Mouse (Mus musculus): ENCODE measurements around the gene Slc7a14.
"Not testable (repeated sequence)": the region's sequence is repeated elsewhere in the genome, so short reads cannot be mapped to it uniquely, and the experiment has no call there.

Slc7a14 gene

DNA sequence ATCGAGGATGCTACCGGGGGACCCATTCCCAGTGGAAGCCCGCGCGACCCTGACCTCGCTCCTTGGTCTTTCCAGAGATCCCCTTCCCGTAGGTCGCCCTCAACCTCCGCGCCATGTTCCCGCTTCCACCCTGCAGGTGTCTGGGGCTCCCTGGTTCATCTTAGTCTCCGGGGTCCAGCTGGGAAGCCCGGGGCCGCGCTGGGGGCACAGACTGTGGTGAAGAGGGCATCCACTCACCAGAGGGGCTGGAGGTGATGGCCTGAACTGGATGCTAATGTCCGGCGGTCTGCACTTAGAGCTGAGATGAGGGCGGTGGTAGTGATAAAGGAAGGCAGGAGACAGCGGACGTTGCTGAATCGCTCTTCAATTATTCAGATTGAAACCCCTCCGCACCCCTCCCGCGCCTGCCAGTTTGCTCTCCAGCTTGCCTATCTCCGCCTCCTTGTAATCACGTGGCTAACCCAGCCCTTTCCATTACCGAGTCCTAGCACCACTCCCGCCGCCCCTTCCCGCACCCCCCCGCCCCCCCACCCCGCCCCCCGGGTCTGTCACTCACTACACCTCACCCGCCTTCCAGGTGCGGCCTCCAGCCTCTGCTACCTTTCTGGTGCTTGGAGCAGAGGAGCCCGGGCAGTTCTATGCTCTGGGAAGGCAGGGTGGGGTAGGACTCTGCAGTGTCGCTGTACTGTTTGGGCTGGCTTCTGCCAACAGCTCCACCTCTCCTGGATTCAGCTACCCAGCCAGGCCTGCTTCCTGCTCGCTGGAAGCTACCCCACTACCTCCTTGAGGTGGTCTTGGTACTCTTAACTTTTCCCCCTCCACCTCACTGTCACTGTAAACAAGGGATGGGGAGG, at the start of gene Slc7a14:
Gene Slc7a14, minus strand, starts transcription at position 445 of the 854 bp plus-strand sequence.
- DNase-seq (ENCODE audit: low read depth, low spot score), result no peak

DNA sequence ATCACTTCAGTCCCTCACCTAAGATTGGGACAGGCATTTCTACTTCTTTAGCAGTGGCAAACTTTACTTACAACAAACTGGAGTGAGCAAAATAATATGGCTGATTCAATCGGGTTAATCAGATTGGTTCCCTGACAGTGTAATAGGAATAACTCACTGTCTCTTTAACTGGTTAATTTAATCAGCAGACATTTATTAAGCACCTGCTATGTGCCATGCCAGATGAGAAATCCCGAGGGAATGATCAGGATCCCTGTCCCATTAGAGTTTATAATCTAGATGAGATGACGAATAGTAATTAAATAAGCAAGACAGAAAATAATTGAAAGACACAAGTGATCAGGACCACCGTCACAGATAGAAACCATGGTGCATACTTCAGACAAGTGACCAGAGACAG, 36.4 kb upstream of the Slc7a14 start:
- no peak for DNase-seq (ENCODE audit: low read depth, low spot score)

DNA sequence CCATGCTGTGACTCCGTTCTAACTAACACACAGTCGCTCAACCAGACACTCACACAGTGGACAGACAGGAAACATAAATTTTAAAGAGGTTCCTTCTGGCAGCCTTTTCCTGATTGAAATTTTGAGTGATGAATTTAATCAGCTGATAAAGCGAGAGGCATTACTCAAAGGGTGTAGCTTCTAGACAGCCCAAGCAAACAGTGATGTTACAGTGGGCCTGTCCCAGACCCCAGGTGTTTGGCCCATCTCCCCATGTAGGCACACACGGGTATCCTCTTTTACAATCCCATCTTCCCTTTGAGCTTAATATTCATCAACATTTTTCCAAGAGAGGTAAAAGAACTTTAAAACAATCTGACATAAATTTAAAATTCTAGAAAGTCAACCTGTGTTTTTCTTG, 35.6 kb upstream of the Slc7a14 start:
- no peak for DNase-seq (ENCODE audit: low read depth, low spot score)

DNA sequence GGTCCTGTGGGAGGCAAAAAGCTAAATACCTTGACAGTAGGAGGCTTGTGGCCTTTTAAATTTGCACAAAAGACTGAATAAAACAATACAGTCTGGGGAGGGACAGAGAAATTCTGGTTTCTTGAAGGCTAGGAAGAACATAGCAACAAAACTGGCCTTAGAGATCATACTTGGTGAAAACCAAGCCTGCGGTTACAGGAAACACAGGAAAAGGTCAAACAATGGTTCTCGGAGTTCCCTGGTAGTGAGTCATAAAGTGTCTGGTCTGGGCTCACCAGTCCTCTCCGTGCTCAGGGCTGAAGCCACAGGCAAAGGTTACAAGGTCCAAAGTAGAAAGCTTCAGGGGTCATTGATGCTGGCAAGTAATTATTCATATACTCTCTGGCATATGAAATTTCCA, 29.1 kb upstream of the Slc7a14 start:
- DNase-seq (ENCODE audit: low read depth, low spot score), result no peak

DNA sequence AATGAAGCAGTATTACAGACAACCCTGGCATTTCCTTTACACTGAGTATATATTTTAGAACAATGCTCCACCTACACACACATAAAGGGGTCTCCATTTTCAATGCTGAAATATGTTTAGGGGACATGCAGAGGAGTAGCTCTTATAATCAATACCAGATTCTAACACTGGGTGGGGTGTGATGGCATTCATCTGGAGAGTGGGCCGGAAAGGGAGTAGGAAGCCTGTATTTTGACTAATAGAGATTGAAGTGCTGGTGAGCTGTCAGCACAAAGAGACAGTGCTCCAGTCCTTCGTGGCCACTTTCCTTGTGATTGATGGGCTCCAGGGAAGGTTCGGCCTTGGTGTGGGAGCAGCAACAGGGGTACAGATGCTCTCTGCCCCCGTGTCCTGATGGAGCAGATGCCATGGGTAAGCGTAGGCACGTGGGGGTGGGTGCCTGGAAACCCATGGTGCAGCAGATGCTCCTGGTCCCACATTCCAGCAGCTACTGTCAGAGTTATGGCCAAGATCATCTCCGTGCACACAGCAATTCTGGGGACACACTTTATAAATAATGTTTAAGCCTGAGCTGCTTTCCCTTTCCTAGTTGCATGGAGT, 18.2 kb upstream of the Slc7a14 start:
- DNase-seq (ENCODE audit: low read depth, low spot score), result no peak

DNA sequence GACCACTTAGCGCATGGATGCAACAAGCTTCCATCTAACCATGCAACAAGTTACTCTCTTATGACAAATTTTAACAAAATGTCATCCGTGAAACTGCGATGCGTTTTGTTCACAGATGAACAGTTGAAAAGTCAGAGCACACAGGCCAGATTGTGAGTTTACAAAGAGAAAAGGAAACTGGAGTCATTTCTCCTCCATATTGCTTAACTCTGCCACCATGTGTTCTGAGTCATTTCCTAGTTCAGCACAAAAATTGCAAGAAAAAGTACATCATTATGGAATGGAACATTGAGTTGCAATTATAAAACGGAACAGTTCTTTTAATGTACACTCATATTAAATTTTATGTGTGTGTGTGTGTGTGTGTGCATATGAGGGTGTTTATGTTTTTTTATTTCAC, 17.6 kb upstream of the Slc7a14 start:
- DNase-seq (ENCODE audit: low read depth, low spot score), result no peak

DNA sequence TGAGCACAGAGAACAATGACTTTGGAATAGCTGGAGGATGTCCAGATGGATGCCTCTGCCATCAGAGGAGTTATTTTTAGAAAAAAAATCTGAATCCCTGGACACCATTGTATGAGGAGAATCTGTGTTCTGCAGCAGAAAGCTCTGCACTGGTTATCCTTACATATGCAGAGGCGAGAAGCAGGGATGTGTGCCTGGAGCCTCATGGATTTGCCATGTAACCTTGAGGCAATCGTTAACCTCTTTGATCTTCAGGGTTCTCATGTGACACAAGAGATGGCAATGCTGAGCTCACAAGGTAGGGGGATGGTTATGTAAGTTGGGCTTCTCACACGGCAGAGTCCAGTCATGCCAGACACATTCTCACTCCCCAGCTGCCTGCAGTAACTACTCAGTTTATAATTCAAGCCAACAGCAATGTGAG, 14.1 kb upstream of the Slc7a14 start:
- no peak for DNase-seq (ENCODE audit: low read depth, low spot score)

DNA sequence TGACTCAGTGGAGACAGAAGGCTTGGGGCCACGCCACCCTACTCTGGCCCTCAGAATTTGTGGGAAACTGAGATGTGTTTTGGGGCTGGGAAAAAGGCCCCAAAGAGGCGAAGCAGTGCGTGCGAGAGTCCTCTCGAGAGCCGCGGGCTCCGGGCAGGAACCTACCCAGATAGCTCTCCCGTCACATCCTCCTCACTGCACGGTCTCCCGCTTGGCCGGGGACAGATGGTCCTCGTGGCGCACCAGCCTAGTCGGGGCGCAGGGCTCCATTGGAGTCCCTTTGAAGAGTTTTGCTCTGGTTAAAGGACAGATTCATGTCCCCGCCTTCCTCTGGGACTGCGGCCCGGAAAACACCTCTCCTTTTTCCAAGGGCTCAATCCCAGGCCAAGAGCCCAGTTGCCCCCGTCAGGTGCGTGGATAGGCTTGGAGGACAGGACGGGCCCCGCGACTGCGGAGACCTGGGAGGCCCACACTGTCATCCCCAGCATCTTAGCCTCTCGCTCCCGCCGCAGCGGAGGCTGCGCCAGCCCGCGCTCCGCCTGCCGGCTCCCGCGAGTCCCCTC, 726 bp downstream of the Slc7a14 start:
- no peak for DNase-seq (ENCODE audit: low read depth, low spot score)

DNA sequence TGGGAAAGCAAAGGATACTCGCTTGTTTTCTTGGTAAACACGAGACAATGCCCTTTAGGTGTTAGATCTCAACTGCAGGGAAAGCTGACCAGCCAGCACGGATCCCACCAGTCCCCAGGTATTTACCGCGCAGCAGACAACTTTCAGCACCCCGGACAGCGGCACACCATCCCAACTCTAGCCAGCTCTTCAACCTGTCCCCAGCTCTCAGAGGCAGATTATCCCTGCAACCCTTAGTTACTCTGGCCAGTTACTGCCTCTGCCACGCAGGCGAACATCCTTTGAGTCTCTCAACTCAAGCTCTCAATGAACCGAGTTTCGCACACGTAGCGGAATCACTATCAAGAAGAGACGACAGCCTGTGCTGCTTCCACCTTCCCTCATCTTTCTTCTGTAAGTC, 1.3 kb downstream of the Slc7a14 start:
- no peak for DNase-seq (ENCODE audit: low read depth, low spot score)

DNA sequence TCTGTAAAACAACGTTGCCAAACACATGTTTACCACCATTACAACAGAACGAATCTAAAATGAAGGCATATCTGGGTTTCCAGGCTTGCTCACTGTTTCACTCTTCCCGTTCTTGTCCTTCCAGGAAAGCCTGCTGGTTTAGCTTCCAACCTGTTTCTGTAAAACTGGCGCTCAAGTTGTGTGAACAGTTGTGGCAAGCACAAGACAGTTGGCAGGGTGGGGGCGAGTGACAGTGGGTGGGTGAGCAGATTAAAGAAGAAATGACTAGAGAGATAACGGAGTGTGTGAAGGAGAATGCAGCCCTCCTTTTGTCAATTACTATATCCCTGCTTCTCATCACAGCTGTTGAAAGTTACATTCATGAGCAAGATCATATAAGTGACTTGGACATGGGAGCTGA, 2.2 kb downstream of the Slc7a14 start:
- no peak for DNase-seq (ENCODE audit: low read depth, low spot score)

DNA sequence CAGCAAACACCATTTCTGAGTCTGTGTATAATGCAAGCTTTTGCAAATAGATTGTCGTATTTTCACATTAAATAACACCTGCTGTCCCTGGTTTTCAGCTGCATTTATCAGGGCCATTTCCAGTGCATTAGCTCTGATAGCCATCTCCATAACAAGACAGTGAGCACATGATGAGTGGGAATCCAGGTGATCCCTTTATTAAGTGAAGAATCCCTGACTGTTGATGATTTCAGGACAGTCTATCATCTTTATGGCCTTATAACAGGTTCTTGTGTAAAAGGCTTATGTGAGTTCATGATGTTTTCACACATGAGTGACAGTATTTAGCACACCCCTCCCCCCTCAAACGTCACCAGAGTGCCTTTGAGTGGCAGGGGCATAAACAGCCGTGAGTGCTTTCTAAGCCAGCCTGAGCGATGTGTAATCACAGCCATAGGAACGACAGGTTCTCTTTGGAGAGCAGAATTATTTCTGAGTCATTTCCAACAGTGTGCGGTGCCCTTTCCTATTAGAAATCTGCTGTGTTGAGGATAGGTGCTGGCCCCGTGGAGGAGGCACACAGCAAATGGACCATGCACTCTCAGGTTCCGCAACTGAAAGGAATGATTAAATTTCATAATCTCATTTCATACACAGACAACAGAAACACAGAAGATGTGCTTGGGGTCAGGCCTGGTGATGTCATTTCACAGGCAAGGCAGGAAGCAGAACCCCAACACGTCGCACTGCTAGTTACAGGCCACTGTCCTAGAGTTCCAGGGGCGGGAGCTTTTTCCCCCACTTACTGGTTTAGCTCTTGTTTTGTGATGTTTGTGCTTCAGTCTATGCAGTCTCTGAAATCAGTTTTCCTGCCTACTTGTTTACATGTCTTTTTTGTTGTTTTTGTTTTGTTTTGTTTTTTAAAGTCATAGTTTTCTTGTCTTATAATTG, 18.2 kb downstream of the Slc7a14 start:
- DNase-seq (ENCODE audit: low read depth, low spot score), result no peak

DNA sequence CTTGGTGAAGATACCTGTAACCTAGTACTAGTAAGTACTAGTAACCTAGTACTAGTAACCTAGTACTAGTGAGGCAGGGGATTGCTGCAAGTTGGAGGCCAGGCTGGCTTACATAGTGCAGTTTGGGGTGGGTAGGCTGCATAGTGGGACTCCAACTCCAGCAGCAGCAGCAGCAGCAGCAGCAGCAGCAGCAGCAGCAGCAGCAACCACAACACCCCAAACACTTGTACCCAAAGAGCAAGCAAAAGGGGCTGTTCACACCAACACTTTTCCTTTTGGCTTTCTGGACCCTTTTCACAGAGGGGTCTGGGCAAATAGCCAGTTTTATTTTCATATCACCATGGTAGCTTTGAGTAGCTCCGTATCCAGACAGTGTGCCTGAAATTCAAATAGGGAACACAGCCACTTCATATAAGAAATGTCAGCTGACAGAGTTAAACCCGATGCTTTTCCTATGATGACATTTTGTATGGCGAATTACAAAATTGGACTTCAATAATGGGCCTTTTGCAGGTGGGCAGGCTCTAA, 22.7 kb downstream of the Slc7a14 start:
- DNase-seq (ENCODE audit: low read depth, low spot score), result no peak

DNA sequence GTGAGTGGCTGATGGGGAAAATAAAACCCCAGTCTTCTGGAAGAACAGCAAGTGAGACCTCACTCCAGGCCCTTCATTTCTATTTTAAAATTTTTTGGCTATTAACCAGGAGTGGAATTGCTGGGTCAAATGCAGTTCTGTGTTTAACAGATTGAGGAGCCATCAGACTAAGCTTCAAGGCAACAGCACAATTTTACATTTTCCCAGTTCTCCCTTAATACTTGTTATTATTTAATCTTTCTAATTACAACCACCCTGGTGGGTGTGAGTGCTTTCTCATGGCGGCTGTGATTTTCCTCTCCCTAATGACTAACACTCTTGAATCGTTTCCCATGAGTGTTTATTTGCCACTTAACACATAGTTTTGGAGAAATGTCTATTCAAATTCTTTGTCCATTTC, 29.1 kb downstream of the Slc7a14 start:
- no peak for DNase-seq (ENCODE audit: low read depth, low spot score)

DNA sequence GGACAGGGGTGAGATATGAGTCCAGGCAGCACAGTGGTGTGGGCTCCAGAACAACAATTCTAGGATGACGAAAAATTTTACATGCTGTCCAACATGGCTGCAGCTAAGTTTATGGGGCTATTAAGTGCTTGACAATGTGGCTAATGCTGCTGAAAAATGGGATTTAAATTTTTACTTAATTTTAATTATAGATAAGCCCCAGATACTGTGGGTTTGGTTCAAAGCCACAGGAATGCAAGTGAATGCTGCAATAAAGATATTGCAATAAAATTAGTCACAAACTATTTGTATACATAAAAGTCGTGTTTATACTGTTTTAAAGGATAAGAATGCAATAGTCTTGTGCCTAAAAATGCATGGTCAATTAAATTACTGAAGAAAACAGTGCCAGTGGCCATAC, 35.3 kb downstream of the Slc7a14 start:
- no peak for DNase-seq (ENCODE audit: low read depth, low spot score)

DNA sequence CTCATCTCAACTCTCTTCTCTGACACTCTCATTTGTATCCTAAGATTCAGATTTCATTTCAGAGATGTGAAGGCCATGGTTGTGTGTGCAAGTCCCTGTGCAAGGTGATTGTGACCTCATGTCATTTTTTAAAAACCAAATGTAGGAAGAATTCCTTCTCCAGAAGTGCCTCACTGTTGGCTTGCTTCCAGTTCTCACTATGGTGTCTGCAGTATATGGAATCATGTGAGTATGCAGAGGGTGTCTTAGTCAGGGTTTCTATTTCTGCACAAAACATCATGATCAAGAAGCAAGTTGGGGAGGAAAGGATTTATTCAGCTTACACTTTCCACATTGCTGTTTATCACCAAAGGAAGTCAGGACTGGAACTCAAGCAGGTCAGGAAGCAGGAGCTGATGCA, 36.9 kb downstream of the Slc7a14 start:
- DNase-seq (ENCODE audit: low read depth, low spot score), result not testable (repeated sequence)

DNA sequence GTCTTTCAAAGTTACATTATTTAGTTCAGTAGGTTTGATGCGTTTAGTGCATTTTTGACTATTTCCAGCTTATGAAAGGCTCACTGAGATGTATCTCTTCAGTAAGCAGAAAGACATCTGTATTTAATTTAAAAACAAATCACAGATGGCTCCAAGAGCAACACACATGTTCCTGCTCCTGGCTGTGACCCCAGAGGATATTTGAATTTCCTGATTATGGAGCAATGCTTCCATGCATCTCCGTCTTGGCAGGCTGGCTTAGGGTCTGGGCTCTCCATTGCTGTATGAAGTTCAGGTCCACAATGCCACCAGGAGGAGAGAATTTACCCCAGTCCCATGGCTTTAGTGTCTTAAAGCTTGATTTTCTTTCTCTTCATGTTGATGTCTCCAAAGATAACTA, 37.5 kb downstream of the Slc7a14 start:
- DNase-seq (ENCODE audit: low read depth, low spot score), result no peak

DNA sequence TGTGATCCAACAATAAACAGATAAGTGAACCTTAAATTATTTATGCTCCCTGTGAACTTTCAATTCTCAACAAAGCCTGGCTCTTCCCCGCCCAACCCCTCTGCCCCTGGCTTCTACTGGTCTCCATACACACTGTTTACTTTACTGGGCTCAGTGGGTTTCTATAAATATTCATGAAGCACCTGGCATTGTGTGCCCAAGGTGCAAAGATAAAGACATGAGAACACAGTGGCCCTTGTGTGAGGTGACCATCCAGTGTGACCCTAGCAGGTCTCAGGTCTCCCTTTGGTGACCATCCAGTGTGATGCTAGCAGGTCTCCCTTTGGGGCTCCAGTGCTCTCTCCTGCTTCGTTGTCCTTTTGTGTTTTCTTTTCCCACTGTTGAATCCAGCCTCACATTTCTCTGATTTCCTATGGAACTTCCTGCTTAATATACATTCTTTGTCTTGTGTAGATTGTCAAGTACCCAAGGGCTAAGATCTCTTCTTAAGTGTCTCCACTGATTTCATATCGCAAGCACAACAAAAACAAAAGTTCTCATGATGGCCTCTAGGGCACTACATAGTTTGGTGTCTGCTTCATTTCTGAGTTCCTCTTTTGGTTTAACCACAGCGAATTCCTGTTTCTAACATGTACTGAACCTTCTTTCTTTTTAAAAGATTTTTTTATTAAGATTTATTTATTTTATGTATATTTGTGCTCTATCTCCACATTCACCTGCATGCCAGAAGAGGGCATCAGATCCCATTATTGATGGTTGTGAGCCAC, 40.4 kb downstream of the Slc7a14 start:
- DNase-seq (ENCODE audit: low read depth, low spot score), result no peak

DNA sequence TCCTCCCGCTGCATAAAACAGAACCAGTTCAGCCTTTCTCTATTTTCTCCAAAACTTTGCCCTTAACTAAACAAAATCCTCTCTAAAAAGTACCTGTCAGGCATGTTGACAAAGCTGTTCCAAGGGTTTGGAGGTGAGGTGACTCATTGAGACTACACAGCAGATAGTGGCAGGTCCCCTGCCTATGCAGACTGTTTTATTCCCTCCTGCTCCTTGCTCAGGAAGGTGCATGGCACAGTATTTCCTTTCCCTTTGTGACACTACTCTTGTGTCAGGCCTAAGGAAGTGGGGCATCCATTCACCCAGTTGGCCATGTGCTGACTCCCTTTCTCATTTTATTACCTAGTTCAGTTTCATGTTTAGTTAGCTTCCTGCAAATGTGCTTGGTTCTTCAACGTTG, 42.3 kb downstream of the Slc7a14 start:
- no peak for DNase-seq (ENCODE audit: low read depth, low spot score)

DNA sequence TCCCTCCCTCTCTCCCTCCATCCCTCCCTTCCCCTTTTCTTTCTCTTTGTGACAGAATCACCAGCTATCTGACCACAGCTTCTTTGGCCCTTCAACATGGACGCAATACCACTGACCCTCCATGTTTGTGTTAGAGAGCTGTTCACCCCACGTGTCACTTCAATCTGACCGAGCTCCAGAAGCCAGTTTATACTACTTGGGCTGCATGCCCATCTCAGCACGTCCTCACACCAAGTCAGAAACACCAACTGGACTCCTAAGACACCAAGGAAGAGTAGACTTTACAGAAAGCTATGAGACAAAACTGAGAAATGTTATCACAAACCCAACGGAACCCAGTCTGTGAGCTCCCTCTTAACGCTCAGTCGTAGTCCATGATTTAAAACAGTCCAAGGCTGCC, 43.2 kb downstream of the Slc7a14 start:
- no peak for DNase-seq (ENCODE audit: low read depth, low spot score)

DNA sequence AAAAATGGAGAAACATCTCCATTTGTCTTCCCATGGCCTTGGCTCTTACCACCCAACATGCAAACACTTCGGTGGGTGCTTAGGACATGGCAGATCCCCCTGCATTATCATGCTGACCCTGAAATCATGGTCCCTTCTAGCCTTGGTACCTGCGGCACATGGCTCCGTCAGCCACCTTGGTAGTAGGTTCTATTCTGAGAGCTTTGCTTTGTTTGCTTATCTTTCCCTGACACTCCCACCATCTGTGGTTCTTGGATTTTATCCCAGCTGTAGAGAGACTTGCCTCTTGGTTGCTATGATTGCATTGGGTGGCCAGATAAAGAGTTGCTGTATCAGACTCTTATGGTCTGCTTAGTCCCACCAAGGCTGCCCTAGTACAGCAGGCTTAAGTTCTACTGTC, 46.6 kb downstream of the Slc7a14 start:
- no peak for DNase-seq (ENCODE audit: low read depth, low spot score)

DNA sequence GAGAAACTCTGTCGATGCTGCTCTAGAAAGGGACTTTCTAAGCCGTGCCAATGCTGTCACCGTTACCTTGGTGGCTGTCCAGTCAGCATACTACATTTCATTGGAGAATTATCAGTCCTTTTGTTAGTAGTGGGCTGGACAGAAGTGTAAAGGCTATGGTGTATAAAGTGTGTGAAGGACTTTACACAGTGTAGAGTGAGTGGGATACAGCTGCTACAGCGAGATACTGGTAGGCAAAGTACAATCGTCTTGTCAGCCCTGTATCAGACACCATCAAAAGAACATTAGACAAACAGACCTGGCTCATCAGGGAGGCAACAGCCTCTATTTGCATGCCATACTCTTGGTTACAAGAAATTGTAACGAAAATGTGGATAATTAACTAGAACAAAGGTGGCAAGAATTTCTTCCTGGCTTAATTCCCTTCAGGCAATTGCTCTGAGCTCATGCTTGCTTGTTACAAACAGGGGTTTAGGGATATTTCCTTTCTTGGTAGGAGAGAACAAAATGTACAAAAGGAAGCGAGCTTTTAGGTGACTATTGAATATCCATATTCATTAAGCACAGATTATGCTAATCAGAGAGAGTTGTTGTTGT, 48.7 kb downstream of the Slc7a14 start:
- no peak for DNase-seq (ENCODE audit: low read depth, low spot score)
